Mouse (Mus musculus): ENCODE measurements around the gene Pecr. TPM values are rescaled to one million over a fixed set of nuclear protein-coding genes. Genes with fewer than 3 reads are reported as not detected.

Pecr gene
- total and polyA plus RNA-seq, 2 experiments from 2014 or later = 7.5 to 11.9 TPM

DNA sequence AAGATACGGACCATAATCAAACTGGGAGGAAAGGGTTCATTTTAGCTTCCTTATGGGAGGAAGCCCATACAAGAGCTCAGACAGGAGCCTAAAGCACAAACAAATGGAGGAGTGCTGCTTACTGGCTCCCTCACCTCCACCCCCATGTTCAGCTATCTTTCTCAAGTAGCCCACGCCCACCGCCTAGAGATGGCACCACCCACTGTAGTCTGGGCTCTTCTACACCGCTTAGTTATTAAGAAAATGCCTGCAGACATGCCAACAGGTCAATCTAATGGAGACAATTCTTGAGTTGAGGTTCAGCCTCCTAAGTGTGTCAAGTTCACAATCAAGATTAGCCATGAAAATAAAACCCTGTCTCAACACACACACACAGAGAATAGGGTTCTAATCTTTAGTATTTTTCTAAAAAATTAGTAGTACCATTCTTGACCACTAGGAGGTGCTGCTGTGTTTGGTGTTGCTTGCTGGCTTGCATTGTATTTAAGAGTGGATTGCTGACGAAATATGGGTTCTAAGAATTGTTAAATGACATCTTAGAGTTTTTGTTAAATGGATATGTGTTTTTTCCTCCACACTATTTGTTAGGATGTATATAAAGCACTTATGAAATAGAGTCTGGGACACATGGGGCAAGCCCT lies 29.4 kb upstream of the Pecr start:
- ATAC-seq (peak; percentile 68), DNase-seq (peak; percentile 69)
- H3K4me3 ChIP-seq (ENCODE audit: low read depth, low read length) = no peak overlapping the region
- H3K27ac ChIP-seq (ENCODE audit: low read depth, low read length) = no peak overlapping the region
- no peaks in the 10 kb centered on the region for H3K9me3 ChIP-seq (ENCODE audit: low read length)
- TF ChIP-seq CTCF (IDR thresholded peaks at IDR 0.05; ENCODE audit: low read depth) = peak; percentile 89
- no peak overlapping the region for H3K9ac ChIP-seq
- WGBS = 70% methylated on average over 5 of the region's 5 CpGs
- 0 out of 2 replicates have a peak, but pooled peaks cover 7% of the 10 kb centered on the region for H3K36me3 ChIP-seq (ENCODE audit: insufficient read depth)
- no peak overlapping the region for H3K4me2 ChIP-seq (ENCODE audit: low read depth)
- H3K27me3 ChIP-seq (ENCODE audit: insufficient read depth, low read length) = no peaks in the 10 kb centered on the region
- H3K4me1 ChIP-seq (ENCODE audit: insufficient read depth) = no peaks in the 10 kb centered on the region

DNA sequence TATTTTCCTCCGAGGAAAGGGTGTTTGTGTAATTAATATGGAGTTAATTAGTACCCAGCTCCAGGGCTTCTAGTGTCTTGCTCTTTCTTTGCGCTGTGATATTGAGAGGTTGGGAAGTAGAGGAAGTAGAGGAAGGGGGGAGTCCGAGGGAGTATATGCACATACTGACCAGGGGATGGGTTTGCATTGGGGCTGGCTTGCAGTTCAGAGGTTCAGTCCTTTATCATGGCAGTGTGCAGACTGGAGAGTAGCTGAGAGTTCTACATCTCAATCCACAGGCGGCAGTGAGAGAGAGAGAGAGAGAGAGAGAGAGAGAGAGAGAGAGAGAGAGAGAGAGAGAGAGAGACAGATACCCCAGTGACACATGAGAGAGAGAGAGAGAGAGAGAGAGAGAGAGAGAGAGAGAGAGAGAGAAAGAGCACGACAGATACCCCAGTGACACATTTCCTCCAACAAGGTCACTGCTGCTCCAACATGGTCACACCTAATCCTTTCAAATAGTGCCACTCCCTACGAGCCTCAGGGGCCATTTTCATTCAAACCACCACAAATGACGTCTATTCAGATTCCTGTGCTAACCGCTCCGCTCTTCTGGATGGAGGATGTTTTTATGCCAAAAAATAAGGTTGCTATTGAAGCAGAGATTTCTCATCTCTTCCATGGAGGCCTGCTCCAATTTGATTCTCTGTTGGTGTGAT lies 28.7 kb upstream of the Pecr start:
- TF ChIP-seq CTCF (IDR thresholded peaks at IDR 0.05; ENCODE audit: low read depth) = no peak
- H3K36me3 ChIP-seq (ENCODE audit: insufficient read depth) = 0 out of 2 replicates have a peak, but pooled peaks cover 7% of the 10 kb centered on the region
- no peak for DNase-seq
- H3K27ac ChIP-seq (ENCODE audit: low read depth, low read length) = no peak overlapping the region
- no peak overlapping the region for H3K4me2 ChIP-seq (ENCODE audit: low read depth)
- H3K9ac ChIP-seq = no peak overlapping the region
- H3K27me3 ChIP-seq (ENCODE audit: insufficient read depth, low read length) = no peaks in the 10 kb centered on the region
- 81% methylated on average over 9 of the region's 9 CpGs for WGBS
- no peak for ATAC-seq
- H3K4me3 ChIP-seq (ENCODE audit: low read depth, low read length) = no peak overlapping the region
- H3K4me1 ChIP-seq (ENCODE audit: insufficient read depth) = no peaks in the 10 kb centered on the region
- no peaks in the 10 kb centered on the region for H3K9me3 ChIP-seq (ENCODE audit: low read length)

DNA sequence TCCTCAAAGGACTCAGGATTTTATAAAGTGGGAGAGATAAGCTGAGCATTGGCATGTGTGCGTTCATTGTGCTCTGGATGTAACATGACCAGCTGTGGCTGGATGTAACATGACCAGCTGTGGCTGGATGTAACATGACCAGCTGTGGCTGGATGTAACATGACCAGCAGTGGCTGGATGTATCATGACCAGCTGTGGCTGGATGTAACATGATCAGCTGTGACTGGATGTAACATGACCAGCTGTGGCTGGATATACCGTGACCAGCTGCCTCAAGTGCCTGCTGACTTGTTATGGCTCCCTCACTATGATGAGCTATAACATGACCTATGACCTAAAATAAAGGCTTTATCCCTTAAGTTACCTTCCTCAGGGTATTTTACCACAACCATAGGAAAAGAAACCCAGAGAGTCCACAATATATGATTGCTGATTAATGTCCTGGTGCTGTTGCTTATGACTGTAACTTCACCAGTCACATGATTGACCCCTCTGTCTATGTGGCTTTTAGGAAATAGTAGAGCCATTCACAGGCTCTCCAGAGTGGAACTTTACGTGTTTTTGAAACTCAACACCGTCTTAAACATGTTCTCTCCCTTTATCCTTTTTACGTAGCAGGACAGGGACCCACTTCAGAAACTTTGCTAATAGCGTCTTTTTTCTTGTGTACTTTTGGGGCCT lies 25.8 kb upstream of the Pecr start:
- TF ChIP-seq CTCF (IDR thresholded peaks at IDR 0.05; ENCODE audit: low read depth) = no peak
- Histone ChIP-seq H3K36me3 (ENCODE audit: insufficient read depth) (0 out of 2 replicates have a peak, but pooled peaks cover 5% of the 10 kb centered on the region), H3K27me3 (ENCODE audit: insufficient read depth, low read length) (no peaks in the 10 kb centered on the region), H3K4me1 (ENCODE audit: insufficient read depth) (no peaks in the 10 kb centered on the region), H3K4me2 (ENCODE audit: low read depth) (no peak overlapping the region), H3K27ac (ENCODE audit: low read depth, low read length) (no peak overlapping the region), H3K9ac (no peak overlapping the region), H3K9me3 (ENCODE audit: low read length) (no peaks in the 10 kb centered on the region), H3K4me3 (ENCODE audit: low read depth, low read length) (no peak overlapping the region)
- ATAC-seq (no peak), DNase-seq (no peak)
- WGBS = 60% methylated on average over 6 of the region's 6 CpGs

DNA sequence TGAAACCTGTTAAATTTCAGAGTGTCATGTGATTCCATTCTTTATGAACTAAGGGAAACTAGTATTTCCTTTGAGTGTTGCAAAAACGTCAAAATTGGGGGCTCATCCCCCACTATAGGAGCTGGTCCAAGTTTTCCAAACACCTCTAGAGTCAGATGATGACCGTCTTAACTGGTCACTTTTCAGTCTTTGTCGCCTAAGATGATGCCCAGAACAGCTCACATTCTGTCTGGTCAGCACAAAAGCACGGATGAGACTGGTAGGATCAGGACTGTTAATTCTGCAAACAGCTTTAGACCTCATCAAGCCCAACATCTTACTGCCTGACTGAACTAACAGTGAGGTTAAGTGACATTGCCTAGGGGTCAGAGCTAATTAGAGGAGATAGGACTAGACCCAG lies 24.8 kb upstream of the Pecr start:
- Histone ChIP-seq H3K9ac (no peak overlapping the region), H3K4me2 (ENCODE audit: low read depth) (no peak overlapping the region), H3K27ac (ENCODE audit: low read depth, low read length) (no peak overlapping the region), H3K27me3 (ENCODE audit: insufficient read depth, low read length) (no peaks in the 10 kb centered on the region), H3K4me3 (ENCODE audit: low read depth, low read length) (no peak overlapping the region), H3K4me1 (ENCODE audit: insufficient read depth) (no peaks in the 10 kb centered on the region), H3K36me3 (ENCODE audit: insufficient read depth) (0 out of 2 replicates have a peak, but pooled peaks cover 5% of the 10 kb centered on the region), H3K9me3 (ENCODE audit: low read length) (no peaks in the 10 kb centered on the region)
- ATAC-seq = no peak
- TF ChIP-seq CTCF (IDR thresholded peaks at IDR 0.05; ENCODE audit: low read depth) = no peak
- WGBS = 63% methylated on average over 4 of the region's 4 CpGs
- DNase-seq = no peak

DNA sequence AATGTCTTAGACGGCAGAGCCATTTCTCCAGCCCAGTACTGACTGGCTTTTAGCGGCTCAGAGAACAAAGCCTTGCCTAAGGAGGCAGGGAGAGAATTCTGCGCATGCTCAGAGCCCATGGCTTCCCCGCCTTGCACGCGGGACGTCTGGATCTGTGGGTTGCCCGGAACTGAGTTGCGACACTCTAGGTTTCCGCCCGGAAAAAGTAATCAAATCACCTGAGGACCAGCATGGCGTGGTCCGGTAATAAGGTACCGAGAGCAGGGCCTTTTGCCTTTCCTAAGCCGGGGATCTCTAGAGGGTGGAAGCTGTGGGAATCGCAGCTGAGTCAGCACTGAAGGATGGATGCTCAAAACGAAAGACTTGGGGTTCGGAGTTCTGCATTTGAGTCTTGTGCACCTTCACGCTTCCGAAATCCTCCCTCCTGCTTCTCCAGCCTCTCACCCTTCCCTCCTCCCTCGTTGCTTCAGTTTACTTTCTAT lies 23.2 kb upstream of the Pecr start, which contains the start of gene Xrcc5:
Gene Xrcc5 (plus strand): TSS at position 105 of the 482 bp plus-strand sequence.
- Histone ChIP-seq H3K4me3 (ENCODE audit: low read depth, low read length) (peak within 1 kb of the TSS; percentile 71), H3K27me3 (ENCODE audit: insufficient read depth, low read length) (no peaks in the 10 kb centered on the region), H3K9me3 (ENCODE audit: low read length) (no peaks in the 10 kb centered on the region), H3K4me2 (ENCODE audit: low read depth) (peak within 1 kb of the TSS; percentile 65), H3K4me1 (ENCODE audit: insufficient read depth) (no peaks in the 10 kb centered on the region), H3K9ac (peak within 1 kb of the TSS; percentile 73), H3K27ac (ENCODE audit: low read depth, low read length) (peak within 1 kb of the TSS; percentile 97), H3K36me3 (ENCODE audit: insufficient read depth) (0 out of 2 replicates have a peak, but pooled peaks cover 5% of the 10 kb centered on the region)
- DNase-seq = peak; percentile 98
- no peak for TF ChIP-seq CTCF (IDR thresholded peaks at IDR 0.05; ENCODE audit: low read depth)
- peak; percentile 99 for ATAC-seq
- under 1% methylated on average over 21 of the region's 21 CpGs for WGBS

DNA sequence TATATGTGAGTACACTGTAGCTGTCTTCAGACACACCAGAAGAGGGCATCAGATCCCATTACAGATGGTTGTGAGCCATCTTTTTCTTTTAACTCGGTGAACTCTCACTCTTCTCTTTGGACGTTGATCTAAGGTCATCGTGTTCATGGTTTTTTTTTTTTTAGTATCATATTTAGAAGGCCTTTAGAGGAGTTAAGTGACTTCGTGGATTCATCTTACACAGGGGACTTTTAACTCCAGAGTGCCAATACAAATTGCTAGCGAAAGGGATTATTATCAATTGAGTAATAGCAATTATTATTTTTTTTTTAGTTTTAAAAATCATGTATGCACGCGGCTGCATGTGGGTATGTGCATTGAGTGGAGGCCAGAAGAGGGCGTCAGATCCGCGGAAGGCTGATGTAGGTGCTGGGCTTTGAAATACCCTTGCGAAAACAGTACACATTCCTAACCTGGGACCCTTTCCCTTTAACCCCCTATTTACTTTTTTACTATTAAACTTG lies 22.6 kb upstream of the Pecr start:
- Histone ChIP-seq H3K27ac (ENCODE audit: low read depth, low read length) (peak overlapping the region; percentile 97), H3K4me1 (ENCODE audit: insufficient read depth) (no peaks in the 10 kb centered on the region), H3K27me3 (ENCODE audit: insufficient read depth, low read length) (no peaks in the 10 kb centered on the region), H3K36me3 (ENCODE audit: insufficient read depth) (0 out of 2 replicates have a peak, but pooled peaks cover 2% of the 10 kb centered on the region), H3K4me3 (ENCODE audit: low read depth, low read length) (peak overlapping the region; percentile 71), H3K9ac (peak overlapping the region; percentile 73), H3K9me3 (ENCODE audit: low read length) (no peaks in the 10 kb centered on the region), H3K4me2 (ENCODE audit: low read depth) (peak overlapping the region; percentile 65)
- 2% methylated on average over 11 of the region's 11 CpGs for WGBS
- TF ChIP-seq CTCF (IDR thresholded peaks at IDR 0.05; ENCODE audit: low read depth) = peak; percentile 43
- DNase-seq (no peak), ATAC-seq (peak; percentile 82)

Measured in forebrain, postnatal 0 days (tissue).